36 mouse cellular contexts compared by ENCODE assay signal in the genomic region with DNA sequence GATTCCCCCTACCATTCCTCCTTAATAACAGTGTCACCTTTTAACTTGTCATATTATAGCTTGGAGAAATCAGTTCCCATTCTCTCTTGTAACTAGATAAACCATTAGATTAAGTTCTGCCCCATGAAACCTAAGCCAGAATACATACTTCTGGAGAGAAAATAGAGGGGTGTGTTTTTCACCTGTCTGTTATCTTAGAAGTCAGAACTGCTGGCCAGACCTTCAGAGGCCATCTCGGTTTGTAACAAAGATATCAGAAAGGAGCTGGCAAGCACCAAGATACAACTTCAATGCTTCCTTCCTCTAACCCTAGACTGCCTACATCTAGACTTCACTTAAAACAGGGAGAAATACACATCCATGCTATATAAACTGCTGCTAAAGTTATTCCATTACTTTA. TPM values are rescaled to one million over a fixed set of nuclear protein-coding genes. Genes with fewer than 3 reads are reported as not detected.
"Had no signal": no experiment of that assay in that cellular context is flagged by ENCODE, and none has a peak within 500 bp of the region (broad histone marks: within the 10 kb centered on the region; RNA-seq: fewer than 3 reads in every experiment).

No protein-coding gene starts in this region.

- H3K9ac ChIP-seq: heart, embryonic 12.5 days; heart, embryonic 13.5 days; heart, embryonic 15.5 days; hindbrain, embryonic 12.5 days; hindbrain, embryonic 13.5 days; hindbrain, embryonic 14.5 days; hindbrain, embryonic 15.5 days; intestine, embryonic 15.5 days; kidney, embryonic 15.5 days had no signal

- H3K36me3 ChIP-seq: heart, embryonic 12.5 days; heart, embryonic 15.5 days; hindbrain, embryonic 12.5 days; hindbrain, embryonic 13.5 days; hindbrain, embryonic 15.5 days; intestine, embryonic 15.5 days had no signal

- H3K9me3 ChIP-seq: heart, embryonic 10.5 days; heart, embryonic 12.5 days; heart, embryonic 15.5 days; hindbrain, embryonic 12.5 days; hindbrain, embryonic 13.5 days; hindbrain, embryonic 15.5 days; intestine, embryonic 15.5 days; kidney, embryonic 15.5 days had no signal

- H3K4me3 ChIP-seq: heart, embryonic 10.5 days; heart, embryonic 12.5 days; heart, embryonic 13.5 days; heart, embryonic 15.5 days; hindbrain, embryonic 10.5 days; hindbrain, embryonic 12.5 days; hindbrain, embryonic 13.5 days; hindbrain, embryonic 15.5 days; intestine, embryonic 15.5 days; kidney, embryonic 15.5 days; layer of hippocampus, adult 2 months had no signal

- H3K27me3 ChIP-seq: heart, embryonic 12.5 days; heart, embryonic 13.5 days; heart, embryonic 15.5 days; hindbrain, embryonic 12.5 days; hindbrain, embryonic 13.5 days; hindbrain, embryonic 15.5 days; intestine, embryonic 15.5 days; kidney, embryonic 15.5 days had no signal

- ATAC-seq: hindbrain, embryonic 16.5 days; hindbrain, postnatal 0 days; inflammation-experienced regulatory T-cells, adult 6 months; intestine, embryonic 15.5 days; intestine, embryonic 16.5 days; intestine, postnatal 0 days had no signal

- DNase-seq: heart, postnatal 10 days; heart, postnatal 14 days; heart, postnatal 36 days; heart, postnatal 4 days; kidney, adult 11 months; kidney, adult 18-20 months; kidney, adult 2 months; kidney, adult 8-10 months; kidney, adult 9 months; kidney, postnatal 10 days; kidney, postnatal 14 days; kidney, postnatal 25 days; kidney, postnatal 36 days; kidney, postnatal 4 days; layer of hippocampus, adult 9-11 months; layer of hippocampus, postnatal 36 days had no signal

- H3K27ac ChIP-seq: heart, embryonic 10.5 days; heart, embryonic 13.5 days; heart, embryonic 15.5 days; hindbrain, embryonic 10.5 days; hindbrain, embryonic 12.5 days; hindbrain, embryonic 13.5 days; hindbrain, embryonic 14.5 days; hindbrain, embryonic 15.5 days; hindbrain, postnatal 0 days; intestine, embryonic 15.5 days; kidney, embryonic 15.5 days; kidney, postnatal 0 days; layer of hippocampus, adult 2 months had no signal

- H3K4me2 ChIP-seq: heart, embryonic 11.5 days; heart, embryonic 12.5 days; heart, embryonic 13.5 days; heart, embryonic 15.5 days; hindbrain, embryonic 12.5 days; hindbrain, embryonic 13.5 days; hindbrain, embryonic 14.5 days; intestine, embryonic 15.5 days; kidney, embryonic 15.5 days had no signal

RNA-seq across cellular contexts. Expression of a gene that starts 55.8 kb away (rescaled TPM):
- total RNA-seq: hematopoietic stem cell, adult 5-6 weeks had no signal
- polyA plus RNA-seq: inflammation-experienced regulatory T-cells, adult 6 months had no signal
